Mouse (Mus musculus) spleen, postnatal 4 days (tissue): ENCODE results near the gene Gm10600.
"Not testable (repeated sequence)": the region's sequence is repeated elsewhere in the genome, so short reads cannot be mapped to it uniquely, and the experiment has no call there.

Source experiments
- DNase-seq, 2 experiments: peaks; one replicate each; pipeline ENCODE4 v3.0.0; 2022; ENCODE audit warnings: low spot score in 2 of 2

The Gm10600 gene

DNA sequence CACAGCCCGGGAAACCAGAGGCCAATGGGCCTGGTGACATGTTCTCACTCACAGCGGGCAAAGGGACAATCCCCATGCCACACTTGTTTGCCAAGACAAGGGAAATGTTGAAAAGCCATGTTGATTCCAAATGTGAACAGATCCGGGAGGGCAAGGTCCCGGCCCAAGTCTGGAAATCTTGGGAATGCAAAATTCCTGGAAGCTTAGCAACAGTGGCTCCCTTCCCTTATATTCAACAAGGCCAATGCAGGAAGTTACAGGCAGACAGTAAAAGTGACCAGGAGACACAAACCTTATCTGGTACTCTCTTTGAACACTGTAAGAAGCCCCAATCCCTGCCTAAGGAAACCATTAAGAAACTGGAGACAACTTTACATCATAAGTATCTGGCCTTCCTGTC is at the start of gene Gm10600:
TSS of gene Gm10600 (plus strand) at position 301 of the 400 bp plus-strand sequence.
- DNase-seq = not testable (repeated sequence)

DNA sequence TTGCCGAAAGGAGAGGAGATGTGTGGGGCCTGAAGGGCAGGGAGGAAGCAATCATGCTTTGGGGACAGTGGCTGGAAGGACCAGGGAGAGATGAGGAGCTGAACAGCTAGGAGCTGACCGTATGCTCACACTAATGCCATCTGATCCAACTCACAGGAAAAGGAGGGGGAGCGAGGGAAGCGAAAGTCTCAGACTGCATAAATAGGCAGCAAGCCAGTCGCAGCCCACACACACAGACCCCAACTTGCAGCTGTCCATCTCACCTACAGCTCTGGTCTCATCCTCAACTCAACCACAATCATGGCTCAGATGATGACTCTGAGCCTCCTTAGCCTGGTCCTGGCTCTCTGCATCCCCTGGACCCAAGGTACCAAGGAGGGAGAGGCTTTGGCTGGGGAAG is 15.0 kb downstream of the Gm10600 start, which contains the start of gene Ccl21b:
TSS of gene Ccl21b (plus strand) at position 301 of the 400 bp plus-strand sequence.
- DNase-seq = not testable (repeated sequence)
